Mouse (Mus musculus) WW6 (cell line): Measurements from ENCODE around the gene Zbtb1.
"Not testable (repeated sequence)": the region's sequence is repeated elsewhere in the genome, so short reads cannot be mapped to it uniquely, and the experiment has no call there.

Experiments used
- DNase-seq: peaks from one replicate; pipeline ENCODE4 v3.0.0-alpha.2; 2013; ENCODE audit warnings: low read depth, low spot score

Zbtb1 gene

GRCm38 (mm10) chr12:76404836-76405182 is 34.7 kb downstream of the Zbtb1 start:
- no peak for DNase-seq

GRCm38 (mm10) chr12:76405183-76405970 is 35.3 kb downstream of the Zbtb1 start:
- DNase-seq: no peak

- DNase-seq: no peak
These were observed 35.9 kb downstream of the Zbtb1 start for GRCm38 (mm10) chr12:76405971-76406370.

GRCm38 (mm10) chr12:76407184-76407583 is 37.1 kb downstream of the Zbtb1 start:
- no peak for DNase-seq

DNA sequence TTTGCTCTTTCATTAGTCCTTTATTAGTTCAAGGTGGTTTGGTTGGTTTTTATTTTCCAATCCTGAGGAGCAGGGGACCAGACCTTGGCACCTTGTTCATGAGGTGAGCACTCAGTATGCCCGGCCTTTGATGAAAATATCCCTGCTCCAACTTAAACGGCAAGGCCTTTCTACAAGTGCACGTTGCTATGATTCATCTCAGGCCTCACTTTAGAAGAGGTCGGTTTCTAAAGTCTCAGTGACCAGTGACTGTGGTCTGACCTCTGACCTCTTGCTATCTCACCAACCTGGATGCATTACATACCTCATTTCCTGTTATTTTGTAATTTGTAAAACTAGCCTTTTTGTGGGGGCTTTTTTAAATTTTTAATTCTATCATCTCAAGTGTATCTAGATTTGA is 39.1 kb downstream of the Zbtb1 start:
- no peak for DNase-seq

DNA sequence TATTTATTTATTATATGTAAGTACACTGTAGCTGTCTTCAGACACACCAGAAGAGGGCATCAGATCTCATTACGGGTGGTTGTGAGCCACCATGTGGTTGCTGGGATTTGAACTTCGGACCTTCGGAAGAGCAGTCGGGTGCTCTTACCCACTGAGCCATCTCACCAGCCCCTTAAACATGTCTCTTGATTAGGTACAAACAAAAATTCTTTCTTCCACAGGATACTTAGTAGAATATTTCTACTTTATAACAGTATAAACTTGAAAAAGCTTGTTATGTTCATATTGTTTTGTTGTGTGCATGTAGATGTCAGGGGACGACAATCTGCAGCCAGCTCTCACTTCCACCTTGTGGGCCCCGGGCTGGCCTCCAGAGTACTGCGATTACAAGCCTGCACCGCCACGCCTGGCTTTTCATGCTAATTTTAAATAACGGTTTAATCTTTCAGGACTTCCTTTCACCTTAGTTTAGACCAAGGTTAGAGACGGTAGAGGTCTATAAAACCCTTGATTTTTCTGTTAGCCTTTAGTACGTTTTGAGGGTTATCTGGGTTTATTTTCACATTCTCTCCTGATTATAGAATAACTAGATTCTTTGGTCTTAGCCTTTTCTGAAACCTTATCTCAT is 45.4 kb downstream of the Zbtb1 start:
- DNase-seq: no peak

GRCm38 (mm10) chr12:76417433-76417854 is 47.4 kb downstream of the Zbtb1 start, which contains the start of gene Ppp1r36:
Ppp1r36 (plus strand) TSS chr12:76417538.
- no peak for DNase-seq

DNA sequence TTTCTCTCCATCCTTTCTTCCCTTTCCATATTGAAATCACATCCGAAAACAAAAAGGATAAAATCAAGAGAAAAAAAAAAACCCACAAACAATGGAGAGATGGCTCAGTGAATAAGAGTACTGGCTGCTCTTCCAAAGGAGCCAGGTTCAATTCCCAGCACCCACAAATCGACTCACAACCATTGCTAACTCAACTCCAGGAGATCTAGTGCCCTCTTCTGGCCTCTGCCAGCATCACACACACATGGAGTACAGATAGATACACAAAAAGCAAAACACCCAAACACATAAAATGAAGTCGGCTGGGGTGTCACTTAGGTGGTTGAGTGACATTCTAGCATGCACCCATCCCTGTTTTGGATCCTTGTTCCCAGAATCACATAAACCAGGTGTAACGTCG is 48.3 kb downstream of the Zbtb1 start:
- no peak for DNase-seq

DNA sequence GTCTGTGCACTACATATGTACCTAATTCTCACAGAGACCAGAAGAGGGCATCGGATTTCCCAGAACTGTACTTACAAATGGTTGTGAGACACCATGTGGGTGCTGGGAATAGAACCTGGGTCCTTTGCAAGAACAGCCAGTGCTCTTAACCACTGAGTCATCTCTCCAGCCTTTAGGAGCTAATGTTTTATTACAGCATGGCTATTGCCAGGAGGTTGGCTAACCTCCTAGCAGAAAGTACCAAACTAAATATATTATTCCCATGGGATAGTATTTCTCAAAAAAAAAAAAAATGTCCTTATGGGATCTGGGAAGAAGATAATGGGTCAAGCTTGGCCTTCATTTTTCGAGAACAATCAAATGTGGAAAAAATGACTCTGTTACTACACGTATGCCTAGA is 55.2 kb downstream of the Zbtb1 start:
- no peak for DNase-seq

DNA sequence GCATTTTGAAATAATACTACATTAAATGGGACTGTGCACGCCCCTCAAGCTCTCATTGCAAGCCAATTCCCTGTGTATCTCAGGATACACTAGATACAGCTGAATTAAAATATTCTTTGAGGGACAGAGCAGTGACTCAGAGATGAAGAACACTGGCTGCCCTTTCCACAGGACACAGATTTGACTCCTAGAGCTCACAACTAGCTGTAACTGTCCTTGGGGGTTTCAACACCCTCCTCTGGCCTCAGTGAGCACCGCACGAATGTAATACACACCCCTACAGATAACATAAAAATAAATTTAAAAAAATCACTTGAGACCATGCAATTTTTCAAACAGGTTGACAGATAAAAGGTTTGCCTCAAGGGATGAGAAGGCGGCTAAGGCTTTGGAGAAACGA is 57.5 kb downstream of the Zbtb1 start:
- DNase-seq: no peak

- DNase-seq: no peak
These were observed 60.9 kb downstream of the Zbtb1 start for GRCm38 (mm10) chr12:76430879-76431406.

DNA sequence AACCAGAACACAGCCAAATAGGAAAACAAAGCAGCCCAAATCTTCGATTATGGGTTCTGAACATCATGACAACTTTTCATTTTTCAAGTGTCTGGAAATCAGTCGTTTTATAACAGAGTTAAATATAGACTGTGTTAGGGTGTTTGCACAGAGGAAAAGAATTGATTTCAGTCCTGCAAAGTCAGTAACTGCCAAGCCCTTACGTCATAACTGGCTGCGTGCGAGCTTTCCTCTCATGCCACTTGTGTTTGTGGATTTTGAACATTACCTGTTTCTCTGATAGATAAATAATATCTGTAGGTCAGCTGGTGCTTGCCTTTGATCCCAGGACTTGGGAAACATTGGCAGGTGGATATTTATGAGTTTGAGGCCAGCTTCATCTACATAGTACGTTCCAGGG is 61.4 kb downstream of the Zbtb1 start:
- DNase-seq: no peak

DNA sequence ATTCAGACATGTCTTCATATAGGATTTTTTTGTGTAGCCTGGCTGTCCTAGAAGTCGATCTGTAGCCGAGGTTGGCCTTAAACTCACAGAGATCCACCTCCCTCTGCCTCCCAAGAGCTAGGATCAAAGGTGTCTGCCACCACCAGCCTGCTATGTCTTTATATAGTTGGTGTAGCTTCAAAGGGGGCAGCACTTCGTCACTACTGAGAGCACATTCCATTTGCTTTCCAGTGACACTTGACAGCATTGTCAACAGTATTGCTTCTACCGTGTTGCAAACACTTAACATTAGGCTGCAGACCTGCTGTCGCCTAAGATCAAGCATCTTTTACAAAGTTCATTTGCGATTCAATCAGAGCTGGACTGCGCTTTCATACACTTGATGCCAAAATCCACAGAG is 64.0 kb downstream of the Zbtb1 start:
- no peak for DNase-seq

DNA sequence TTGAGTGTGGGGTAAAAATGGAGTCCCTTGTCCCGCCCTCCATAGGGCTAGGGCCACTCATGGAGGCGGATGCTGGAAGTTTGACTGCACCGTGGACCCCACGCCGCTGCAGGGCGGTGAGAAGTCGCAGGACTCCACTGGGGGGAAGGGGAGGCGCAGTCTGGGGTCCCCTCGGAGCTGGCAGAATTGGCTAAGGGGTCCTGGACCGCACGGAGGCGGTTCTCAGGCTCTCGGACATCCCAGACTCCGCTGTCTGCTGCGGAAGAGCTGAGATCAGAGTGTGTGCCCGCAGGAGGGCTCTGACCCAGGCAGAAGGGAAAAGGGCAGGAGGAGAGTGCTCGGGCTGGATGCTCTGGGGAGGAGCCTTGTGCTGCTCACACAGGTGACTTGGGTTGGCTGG is 65.0 kb downstream of the Zbtb1 start:
- DNase-seq: no peak

DNA sequence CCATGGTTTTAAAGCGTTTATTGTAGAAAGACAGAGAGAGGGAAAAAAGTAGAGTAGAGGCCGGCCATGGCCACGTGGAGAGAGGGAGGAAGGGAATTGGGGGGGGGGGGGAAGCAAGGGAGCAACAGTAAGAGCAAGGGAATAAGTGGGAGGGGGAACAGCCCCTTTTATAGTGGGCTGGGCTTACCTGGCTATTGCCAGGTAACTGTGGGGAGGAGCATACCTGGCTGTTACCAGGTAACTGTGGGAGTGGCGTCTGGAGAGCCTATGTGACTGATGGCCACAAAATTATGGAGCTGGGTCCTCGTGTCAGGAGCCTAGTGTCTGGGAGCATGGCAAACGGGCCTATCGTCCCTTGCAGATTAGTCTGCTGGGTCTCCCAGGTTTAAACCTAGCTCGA is 65.5 kb downstream of the Zbtb1 start:
- DNase-seq: no peak

- DNase-seq: not testable (repeated sequence)
These were observed 73.4 kb downstream of the Zbtb1 start for GRCm38 (mm10) chr12:76443488-76443887.

- DNase-seq: peak; percentile 56
These were observed 74.3 kb downstream of the Zbtb1 start for GRCm38 (mm10) chr12:76444359-76444772.

DNA sequence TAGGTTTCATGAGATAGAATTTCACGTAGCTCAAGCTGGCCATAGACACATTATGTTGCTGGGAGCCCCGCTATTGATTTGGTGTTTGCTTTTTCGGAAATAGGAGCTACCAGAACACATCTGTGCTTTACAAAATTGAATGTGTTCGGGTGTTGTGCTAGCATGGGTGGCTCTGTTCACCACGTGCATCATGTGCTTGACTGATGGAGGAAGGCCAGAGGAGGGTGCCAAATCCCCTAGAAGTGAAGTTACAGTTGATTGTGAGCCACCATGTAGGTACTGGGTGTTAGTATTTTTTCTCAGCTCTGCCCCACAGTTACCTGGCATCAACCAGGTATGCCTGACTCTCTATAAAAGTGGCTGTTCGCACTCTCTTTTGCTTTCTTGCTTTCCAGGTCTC is 74.8 kb downstream of the Zbtb1 start:
- no peak for DNase-seq

DNA sequence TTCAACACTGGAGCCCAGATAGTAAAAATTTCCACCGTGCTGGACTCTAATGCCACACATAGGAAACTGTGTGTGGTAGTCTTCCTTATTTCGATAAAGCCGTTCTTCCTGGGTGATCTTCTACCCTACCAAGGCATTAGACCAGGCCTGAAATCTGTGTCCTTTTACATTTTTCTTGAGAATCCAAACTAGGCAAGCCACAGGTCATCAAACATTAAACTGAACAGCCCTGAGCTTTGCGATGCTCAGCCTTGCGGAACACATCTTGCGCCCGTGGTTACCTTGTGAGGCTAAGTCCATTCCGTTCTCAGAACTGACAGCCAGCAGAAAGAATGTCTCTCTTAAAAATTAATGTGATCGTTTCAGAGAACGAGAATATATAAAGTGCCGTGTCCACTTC is 76.1 kb downstream of the Zbtb1 start:
- no peak for DNase-seq
